Mouse (Mus musculus) ES-Bruce4 (cell line): ENCODE measurements at regions not wholly inside any gene's neighbourhood (a gene's known extent, or its start where the extent isn't known, plus 50 kb on each side); places are given as distances from the start of the nearest gene placed in this dataset.

Source experiments
- CTCF ChIP-seq: IDR thresholded peaks from one replicate; pipeline ENCODE4 v1.8.1; 2011; ENCODE audit warnings: low read depth, low read length
- EP300 ChIP-seq: IDR thresholded peaks from 2 replicates; pipeline ENCODE4 v1.6.1; 2011; ENCODE audit warnings: low read depth, low read length; ENCODE audit not compliant: insufficient read depth
- POLR2A ChIP-seq: IDR thresholded peaks from one replicate; pipeline ENCODE4 v1.8.1; 2011; ENCODE audit warnings: low read length; ENCODE audit not compliant: insufficient read depth

- TF ChIP-seq CTCF = no peak
- no peak for TF ChIP-seq POLR2A
- no peak for TF ChIP-seq EP300
These were observed 120.4 kb downstream of the Cox7c start for GRCm38 (mm10) chr13:85926323-85926722.
